Mouse (Mus musculus) cerebellum, postnatal 4 days (tissue): ENCODE measurements around the gene Pgpep1.
A peak's percentile ranks its signal among the peaks of the same experiment; 100 is the strongest.

Experiments used
- DNase-seq, 2 experiments: peaks; one replicate each; pipeline ENCODE4 v3.0.0; 2022; ENCODE audit warnings: low spot score in 2 of 2, mixed read lengths in 1 of 2

Pgpep1 gene

GRCm38 (mm10) chr8:70660273-70660725 is at the start of gene Pgpep1:
TSS of gene Pgpep1 (minus strand) at chr8:70660388.
- DNase-seq: no peak

DNA sequence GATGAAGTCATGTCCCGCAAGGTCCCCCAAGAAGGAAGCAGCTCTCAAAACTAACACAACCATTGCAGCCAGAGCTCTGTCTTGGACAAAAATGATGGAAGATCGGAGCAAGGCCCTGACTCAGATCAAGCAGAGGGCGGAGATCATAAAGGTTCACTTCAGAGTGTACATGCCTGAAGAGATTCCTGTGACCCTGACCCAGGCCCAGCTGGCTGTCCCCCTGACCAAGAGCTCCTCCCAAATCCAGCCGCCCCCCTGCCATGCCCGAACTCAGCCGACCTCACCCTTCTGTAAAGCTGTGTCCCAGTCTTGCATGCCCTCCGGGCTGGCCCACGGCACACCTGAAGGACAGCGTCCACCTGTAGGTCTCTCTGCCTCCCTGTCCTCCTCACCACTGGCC is 49.6 kb upstream of the Pgpep1 start:
- no peak for DNase-seq

GRCm38 (mm10) chr8:70708281-70708680 is 48.1 kb upstream of the Pgpep1 start:
- DNase-seq: no peak

- DNase-seq: no peak
These were observed 43.1 kb upstream of the Pgpep1 start, which contains the start of gene Iqcn for GRCm38 (mm10) chr8:70703287-70703686. TSS of gene Iqcn (plus strand) at chr8:70703457.

- no peak for DNase-seq
These were observed 42.6 kb upstream of the Pgpep1 start for GRCm38 (mm10) chr8:70702842-70703182.

DNA sequence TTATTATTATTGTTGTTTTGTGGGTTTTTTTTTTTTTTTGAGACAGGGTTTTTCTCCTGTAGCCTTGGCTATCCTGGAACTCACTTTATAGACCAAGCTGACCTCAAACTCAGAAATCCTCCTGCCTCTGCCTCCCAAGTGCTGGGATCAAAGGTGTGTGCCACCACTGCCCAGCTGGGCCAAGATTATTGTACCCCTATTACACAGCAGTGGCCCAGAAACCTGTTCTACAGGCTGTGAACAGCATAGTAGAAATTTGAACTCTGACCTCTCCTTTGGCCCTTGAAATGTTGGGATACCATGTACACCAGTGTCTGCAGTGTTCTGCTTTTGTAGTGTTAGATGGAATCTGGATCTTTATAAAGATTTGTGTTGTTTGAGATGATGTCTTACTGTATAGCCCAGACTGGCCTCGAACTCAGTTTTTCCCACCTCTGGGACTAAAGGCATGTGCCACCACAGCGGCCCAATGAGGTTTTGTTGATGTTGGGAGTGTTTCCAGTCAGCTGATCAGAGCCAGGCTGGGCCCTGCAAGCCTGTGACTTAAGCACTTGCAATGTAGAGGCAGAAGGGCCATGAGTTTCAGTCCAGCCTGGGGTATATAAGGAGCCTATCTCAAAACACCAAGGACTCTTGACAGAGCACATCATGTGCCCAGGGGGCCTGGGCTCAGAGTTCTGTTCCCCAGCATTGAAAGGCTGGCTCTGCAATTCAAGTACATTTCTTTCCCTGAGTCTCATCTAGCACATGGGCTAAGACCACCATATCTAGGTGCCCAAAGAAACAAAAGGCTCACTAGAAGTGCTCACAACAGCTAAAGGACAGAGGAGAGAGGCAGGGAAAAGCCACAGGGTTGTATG is 42.0 kb upstream of the Pgpep1 start:
- DNase-seq: no peak

DNA sequence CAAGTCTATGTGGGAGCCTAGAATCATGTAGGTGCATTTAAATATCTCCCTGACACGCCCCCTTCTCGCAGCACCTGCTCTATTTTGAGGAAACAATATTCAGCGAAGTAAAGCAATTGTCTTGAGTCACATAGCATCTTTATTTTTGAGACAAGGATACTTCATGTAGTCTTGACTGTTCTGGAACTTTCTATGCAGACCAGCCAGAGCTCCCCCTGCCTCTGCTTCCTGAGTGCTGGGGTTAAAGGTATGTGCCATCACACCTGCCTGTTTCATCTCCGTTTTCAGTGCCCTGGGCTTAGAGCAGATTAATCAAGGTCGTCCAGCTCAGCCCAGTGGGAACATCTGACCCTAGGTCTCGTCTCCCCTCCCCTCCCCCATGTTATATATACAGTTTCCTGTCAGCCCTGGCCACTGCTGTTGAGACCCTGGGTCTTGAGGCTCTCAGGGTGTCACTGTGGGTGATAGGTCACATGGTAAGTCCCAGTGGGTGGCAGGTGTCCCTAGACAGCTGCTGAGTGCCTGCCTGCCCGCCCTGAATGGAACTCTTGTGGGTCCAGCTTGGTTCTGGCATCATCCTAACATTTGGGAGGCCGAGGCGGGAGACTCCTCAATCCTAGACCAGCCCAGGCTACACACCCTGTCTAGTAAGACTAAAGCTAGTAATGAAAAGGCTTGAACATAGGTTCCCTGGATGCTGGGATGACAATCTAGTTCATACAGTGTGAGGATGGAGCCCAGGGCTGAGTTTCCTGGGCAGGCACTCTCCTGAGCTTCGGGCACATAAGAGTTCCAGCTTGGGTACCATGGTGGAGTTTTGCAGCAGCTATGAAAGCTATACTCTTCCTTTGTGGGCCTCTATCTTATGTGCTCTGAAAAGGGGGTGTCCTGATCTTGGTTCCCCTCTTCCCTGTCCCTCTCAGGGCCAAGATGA is 41.1 kb upstream of the Pgpep1 start:
- no peak for DNase-seq

GRCm38 (mm10) chr8:70700555-70700922 is 40.4 kb upstream of the Pgpep1 start:
- DNase-seq: peak; percentile 67 to 83

GRCm38 (mm10) chr8:70699834-70700554 is 39.8 kb upstream of the Pgpep1 start:
- peak; percentile 73 to 85 for DNase-seq

DNA sequence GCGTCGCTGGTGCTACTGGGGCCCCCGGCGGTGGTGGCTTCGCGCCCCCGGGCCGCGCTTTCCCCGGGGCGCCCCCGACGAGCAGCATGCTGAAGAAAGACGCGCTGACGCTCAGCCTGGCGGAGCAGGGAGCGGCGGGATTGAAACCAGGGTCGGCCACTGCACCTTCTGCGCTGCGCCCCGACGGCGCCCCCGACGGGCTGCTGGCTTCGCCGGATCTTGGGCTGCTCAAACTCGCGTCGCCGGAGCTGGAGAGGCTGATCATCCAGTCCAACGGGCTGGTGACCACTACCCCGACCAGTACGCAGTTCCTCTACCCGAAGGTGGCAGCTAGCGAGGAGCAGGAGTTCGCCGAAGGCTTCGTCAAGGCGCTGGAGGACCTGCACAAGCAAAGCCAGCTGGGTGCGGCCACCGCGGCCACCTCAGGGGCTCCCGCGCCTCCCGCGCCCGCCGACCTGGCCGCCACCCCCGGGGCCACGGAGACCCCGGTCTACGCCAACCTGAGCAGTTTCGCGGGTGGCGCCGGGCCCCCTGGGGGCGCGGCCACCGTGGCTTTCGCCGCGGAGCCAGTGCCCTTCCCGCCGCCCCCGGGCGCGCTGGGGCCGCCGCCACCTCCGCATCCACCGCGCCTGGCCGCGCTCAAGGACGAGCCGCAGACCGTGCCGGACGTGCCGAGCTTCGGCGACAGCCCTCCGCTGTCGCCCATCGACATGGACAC is 39.1 kb upstream of the Pgpep1 start:
- peak in 1 of 2 experiments; percentile 58 for DNase-seq

DNA sequence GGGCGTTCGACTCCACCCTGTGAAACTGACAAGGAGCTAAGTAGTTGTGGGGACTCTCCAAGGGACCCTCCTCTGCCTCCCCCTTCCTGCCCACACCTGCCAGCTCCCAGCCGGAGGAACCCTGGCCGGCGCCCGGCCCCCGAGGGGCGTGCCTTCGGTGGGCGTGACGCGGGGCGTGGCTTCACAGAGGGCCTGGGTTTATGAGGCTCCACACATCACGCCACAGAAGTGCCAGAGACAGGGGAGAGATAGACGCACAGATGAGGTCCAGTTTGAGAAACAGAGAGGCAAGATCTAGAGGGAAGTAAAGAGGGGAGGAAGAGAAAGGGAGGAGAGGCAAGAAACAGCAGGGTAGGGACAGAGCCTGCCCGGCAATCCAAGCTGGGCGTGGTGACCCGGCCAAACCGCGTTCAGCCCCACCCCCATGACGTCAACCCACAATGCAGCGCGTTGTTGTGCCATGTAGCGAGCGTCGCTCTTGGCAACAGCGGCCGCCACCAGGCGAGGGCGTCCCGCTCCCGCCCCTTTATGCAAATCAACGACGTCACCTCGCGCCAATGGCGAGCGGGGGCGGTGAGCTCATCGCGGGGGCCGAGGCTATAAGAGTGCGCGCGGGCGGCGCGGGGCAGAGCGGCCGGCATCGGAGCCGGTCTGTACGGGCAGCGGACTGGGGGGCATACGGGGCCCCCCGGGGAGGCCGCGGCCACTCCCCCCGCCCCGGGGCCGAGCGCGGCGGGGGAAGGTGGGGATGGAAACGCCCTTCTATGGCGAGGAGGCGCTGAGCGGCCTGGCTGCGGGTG is 38.3 kb upstream of the Pgpep1 start, which contains the start of gene Jund:
TSS of gene Jund (plus strand) at position 640 of the 800 bp plus-strand sequence.
- peak; percentile 98 to 99 for DNase-seq

DNA sequence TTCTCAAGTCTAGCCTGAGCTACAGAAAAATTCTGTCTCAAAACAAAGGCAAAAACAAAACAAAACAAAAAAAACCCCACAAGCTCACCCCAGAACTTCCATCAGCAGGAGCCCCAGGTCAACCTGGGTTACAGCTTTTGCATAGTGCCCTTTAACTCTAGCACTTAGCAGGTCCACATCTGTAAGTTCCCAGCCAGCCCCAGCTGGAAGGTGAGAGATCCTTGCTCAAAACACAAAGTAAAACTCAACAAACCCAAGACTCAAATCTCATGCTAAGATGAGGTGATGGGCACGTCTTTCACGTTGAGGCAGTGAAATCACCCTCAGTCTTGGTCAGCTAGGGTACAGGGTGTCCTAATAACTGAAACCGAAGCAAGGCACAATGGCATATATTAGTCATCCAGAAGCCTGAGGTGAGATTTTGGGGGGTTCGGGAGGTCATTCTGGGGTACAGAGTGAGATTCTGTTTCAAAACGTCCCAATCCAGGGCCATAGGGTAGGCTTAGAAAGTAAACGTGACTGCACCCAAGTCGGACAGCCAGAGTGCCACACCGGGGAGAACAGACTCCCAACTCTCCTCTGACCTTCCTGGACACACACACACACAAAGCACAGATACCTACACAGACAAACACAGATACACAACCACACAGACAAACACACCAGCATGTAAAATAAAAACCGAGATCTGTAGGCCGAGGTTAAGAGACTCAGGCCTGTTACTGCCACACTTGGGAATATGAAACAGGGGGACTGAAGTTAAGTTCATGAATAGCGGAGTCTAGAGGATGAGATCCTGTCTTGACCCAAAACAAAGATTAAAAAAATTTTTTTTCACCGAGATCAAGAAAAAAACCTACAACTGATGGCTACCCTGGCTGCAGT is 37.4 kb upstream of the Pgpep1 start:
- no peak for DNase-seq

GRCm38 (mm10) chr8:70696946-70697345 is 36.8 kb upstream of the Pgpep1 start:
- no peak for DNase-seq

GRCm38 (mm10) chr8:70696019-70696885 is 36.1 kb upstream of the Pgpep1 start:
- peak in 1 of 2 experiments; percentile 73 for DNase-seq

GRCm38 (mm10) chr8:70695318-70696018 is 35.3 kb upstream of the Pgpep1 start:
- DNase-seq: no peak

- DNase-seq: no peak
These were observed 33.4 kb upstream of the Pgpep1 start for GRCm38 (mm10) chr8:70693636-70694035.

DNA sequence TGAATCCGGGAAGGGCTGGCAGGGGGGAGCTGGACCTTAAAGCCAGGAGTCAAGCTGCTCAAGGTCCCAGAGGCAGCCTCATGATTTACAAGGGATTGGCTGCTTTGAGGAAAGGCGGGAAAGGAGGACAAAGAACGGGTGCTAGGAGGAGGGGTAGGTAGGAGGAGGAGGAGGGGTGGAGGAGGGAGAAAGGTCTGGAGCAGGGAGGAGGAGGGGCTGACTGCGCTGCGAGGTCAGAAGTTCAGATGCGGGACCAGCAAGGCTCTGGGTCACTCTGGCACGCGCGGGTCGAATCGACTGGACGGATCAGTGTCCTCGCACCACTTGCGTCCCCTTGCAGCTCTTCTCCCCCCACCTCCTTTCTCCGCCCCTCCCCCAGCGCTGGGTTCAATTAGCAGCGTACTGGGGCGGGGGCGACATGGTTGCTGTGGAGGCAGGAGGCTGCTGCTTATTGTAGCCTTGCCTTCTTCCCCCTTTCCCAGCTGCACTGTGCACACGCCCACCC is 31.6 kb upstream of the Pgpep1 start:
- DNase-seq: no peak
